Mouse (Mus musculus) midbrain, embryonic 16.5 days (tissue): ENCODE measurements around the gene Stam. TPM values are rescaled to one million over a fixed set of nuclear protein-coding genes. Genes with fewer than 3 reads are reported as not detected.

Source experiments
- ATAC-seq: fragments of 200-750 bp; cut with Nextera tagmentation; 2 replicates; pipeline ENCODE4 v1.8.0; 2017; ENCODE audit warnings: moderate TSS enrichment
- H3K27ac ChIP-seq: fragments of 300-500 bp; sonication (generic); 2 replicates; pipeline ENCODE4 v1.5.1; 2014; ENCODE audit warnings: mild to moderate bottlenecking, low read length, mixed read lengths
- H3K27me3 ChIP-seq: fragments of 300-500 bp; sonication (generic); 2 replicates; pipeline ENCODE4 v1.6.1; 2014; ENCODE audit warnings: low read depth, low read length, mixed read lengths; ENCODE audit not compliant: control insufficient read depth, insufficient read depth
- H3K36me3 ChIP-seq: fragments of 300-500 bp; sonication (generic); 2 replicates; pipeline ENCODE4 v1.6.1; 2014; ENCODE audit warnings: mild to moderate bottlenecking, low read length, moderate library complexity, mixed read lengths; ENCODE audit not compliant: control insufficient read depth, insufficient read depth
- H3K4me1 ChIP-seq: fragments of 300-500 bp; sonication (generic); 2 replicates; pipeline ENCODE4 v1.6.1; 2014; ENCODE audit warnings: mild to moderate bottlenecking, low read length, mixed read lengths; ENCODE audit not compliant: control insufficient read depth, insufficient read depth
- H3K4me2 ChIP-seq: fragments of 300-500 bp; sonication (generic); 2 replicates; pipeline ENCODE4 v1.6.1; 2014; ENCODE audit warnings: mild to moderate bottlenecking, low read length, mixed read lengths
- H3K4me3 ChIP-seq: fragments of 300-500 bp; sonication (generic); 2 replicates; pipeline ENCODE4 v1.5.1; 2014; ENCODE audit warnings: low read depth, mild to moderate bottlenecking, low read length, moderate library complexity, mixed read lengths
- H3K9ac ChIP-seq: fragments of 300-500 bp; sonication (generic); 2 replicates; pipeline ENCODE4 v1.6.1; 2014; ENCODE audit warnings: low read depth, low read length, mixed read lengths
- H3K9me3 ChIP-seq: fragments of 300-500 bp; sonication (generic); replicated peaks from 2 replicates; pipeline ENCODE4 v1.6.1; 2014; ENCODE audit warnings: mild to moderate bottlenecking, low read length, mixed read lengths; ENCODE audit not compliant: control insufficient read depth, poor library complexity, severe bottlenecking
- WGBS: fragments of 180-500 bp; shearing (Covaris S2); extraction: QIAGEN DNeasy Blood & Tissue Kit; methylation state at CpG from one replicate; pipeline ENCODE4 v1.1.7; 2014; 5-methylcytosine and 5-hydroxymethylcytosine counted together
- polyA plus RNA-seq: library from polyadenylated mRNA; unstranded; fragments of >200 nt; fragmentation: Nextera tagmentation; extraction: Ambion mirVana; gene quantifications from 2 replicates; pipeline ENCODE4 v1.2.1, GENCODE M21; 2015

Stam gene
- 141 and 147 TPM in 2 replicates for polyA plus RNA-seq

DNA sequence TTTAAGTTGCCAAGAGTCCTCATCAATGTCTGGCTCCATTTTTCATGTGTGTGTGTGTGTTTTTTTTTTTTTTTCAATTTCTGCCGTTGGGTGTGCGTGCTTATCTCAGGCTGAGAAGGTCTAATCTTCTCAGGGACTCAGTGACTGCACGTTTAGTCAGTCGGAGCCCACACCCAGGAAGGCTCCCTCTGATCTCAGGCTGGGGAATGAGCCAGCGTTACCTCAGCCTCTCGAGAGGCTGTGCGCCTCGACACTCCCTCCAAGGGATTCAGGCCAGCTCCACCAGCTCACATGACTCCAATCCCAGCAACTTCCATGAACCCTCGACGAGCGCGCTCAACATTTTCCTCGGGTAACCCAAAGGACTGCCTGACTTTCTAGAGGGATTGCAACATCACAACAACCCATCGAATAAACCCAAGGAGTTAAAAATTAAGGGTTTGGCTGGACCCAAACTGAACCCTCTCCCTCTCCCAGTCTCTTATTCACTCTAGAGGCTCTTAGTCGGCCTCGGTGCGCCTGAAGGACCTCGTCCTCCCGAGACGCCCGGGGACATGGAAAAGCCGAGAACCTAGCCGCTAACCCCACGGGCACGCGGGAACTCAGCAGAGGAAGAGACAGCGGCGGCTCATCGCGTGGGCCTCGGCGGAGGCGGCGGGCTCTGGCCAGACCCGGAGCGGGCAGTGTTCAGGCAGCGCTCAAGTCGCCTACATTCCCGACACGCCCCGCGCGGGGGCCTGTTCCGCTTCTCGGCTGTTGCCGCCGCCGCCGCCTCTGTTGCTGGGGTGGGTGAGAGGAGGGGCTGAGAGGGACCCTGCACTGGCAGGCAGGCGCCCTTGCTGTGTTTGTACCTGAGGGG lies at the start of gene Stam:
Stam (plus strand) TSS at position 737 of the 859 bp plus-strand sequence.
- Histone ChIP-seq H3K4me2 (peak within 1 kb of the TSS; percentile 60), H3K4me1 (peaks cover 22% of the 10 kb centered on the region), H3K4me3 (peak within 1 kb of the TSS; percentile 92), H3K36me3 (no peaks in the 10 kb centered on the region), H3K27me3 (no peaks in the 10 kb centered on the region), H3K9ac (peak within 1 kb of the TSS; percentile 94), H3K27ac (peak within 1 kb of the TSS; percentile 97), H3K9me3 (no peaks in the 10 kb centered on the region)
- WGBS, result 1% methylated on average over 49 of the region's 50 CpGs
- peak; percentile 98 for ATAC-seq

DNA sequence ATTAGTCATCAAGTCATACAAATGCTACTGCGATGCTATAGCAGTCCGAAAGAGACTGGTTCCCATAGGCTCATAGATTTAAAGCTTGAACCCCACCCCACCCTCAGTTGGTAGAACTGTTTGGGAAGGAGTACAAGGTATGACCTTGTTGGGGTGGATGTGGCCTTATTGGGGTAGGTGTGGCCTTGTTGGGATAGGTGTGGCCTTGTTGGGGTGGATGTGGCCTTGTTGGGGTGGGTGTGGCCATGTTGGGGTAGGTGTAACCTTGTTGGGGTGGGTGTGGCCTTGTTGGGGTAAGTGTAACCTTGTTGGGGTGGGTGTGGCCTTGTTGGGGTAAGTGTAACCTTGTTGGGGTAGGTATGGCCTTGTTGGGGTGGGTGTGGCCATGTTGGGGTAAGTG lies 32.6 kb upstream of the Stam start:
- Histone ChIP-seq H3K4me3 (no peak overlapping the region), H3K36me3 (peaks cover 7% of the 10 kb centered on the region; the same call in 1 of the 2 replicates), H3K27ac (no peak overlapping the region), H3K27me3 (no peaks in the 10 kb centered on the region), H3K9me3 (no peaks in the 10 kb centered on the region), H3K4me2 (no peak overlapping the region), H3K9ac (no peak overlapping the region), H3K4me1 (no peaks in the 10 kb centered on the region)
- no peak for ATAC-seq
- WGBS, result 95% methylated on average over 2 of the region's 2 CpGs

- H3K36me3 ChIP-seq, result peaks cover 7% of the 10 kb centered on the region; the same call in 1 of the 2 replicates
- H3K9me3 ChIP-seq, result no peaks in the 10 kb centered on the region
- H3K4me1 ChIP-seq, result no peaks in the 10 kb centered on the region
- 83% methylated on average over 3 of the region's 3 CpGs for WGBS
- H3K4me3 ChIP-seq, result no peak overlapping the region
- no peak for ATAC-seq
- H3K27me3 ChIP-seq, result no peaks in the 10 kb centered on the region
- H3K9ac ChIP-seq, result no peak overlapping the region
- no peak overlapping the region for H3K4me2 ChIP-seq
- H3K27ac ChIP-seq, result no peak overlapping the region
Measured at GRCm38 (mm10) chr2:14043011-14043410, 30.9 kb upstream of the Stam start.

DNA sequence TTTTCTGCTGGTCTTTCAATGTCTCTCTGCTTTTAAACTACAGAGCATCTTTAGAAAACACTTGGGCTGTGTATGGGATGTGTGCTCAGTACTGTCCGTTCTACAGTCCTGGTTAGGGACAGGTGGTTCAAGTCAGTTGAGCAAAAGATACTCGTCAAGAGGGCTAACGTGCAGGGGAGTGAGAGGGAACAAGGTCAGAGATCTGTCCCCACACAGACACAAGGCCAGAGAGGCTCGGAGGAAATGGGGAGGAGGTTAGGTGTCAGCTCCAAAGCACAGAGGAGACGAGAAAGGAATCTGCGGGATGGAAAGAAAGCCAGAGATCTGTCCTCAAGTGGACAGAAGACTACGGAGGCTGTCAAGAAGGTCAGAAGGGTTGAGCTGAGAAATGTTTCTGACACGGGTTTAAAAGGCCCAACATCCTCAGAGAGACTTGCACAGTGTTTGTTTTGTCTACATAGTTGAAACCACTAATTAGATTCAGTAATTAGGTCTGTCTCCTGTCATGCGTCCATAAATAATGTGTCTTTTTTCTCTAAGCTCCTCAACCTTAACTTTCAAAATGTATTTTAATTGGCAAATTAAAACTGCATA lies 30.2 kb upstream of the Stam start:
- H3K4me3 ChIP-seq, result no peak overlapping the region
- peaks cover 7% of the 10 kb centered on the region; the same call in 1 of the 2 replicates for H3K36me3 ChIP-seq
- WGBS, result 67% methylated on average over 9 of the region's 9 CpGs
- no peak overlapping the region for H3K27ac ChIP-seq
- no peak for ATAC-seq
- H3K4me1 ChIP-seq, result peaks cover 2% of the 10 kb centered on the region; the same call in 1 of the 2 replicates
- no peaks in the 10 kb centered on the region for H3K27me3 ChIP-seq
- H3K9ac ChIP-seq, result no peak overlapping the region
- H3K4me2 ChIP-seq, result no peak overlapping the region
- H3K9me3 ChIP-seq, result no peaks in the 10 kb centered on the region

DNA sequence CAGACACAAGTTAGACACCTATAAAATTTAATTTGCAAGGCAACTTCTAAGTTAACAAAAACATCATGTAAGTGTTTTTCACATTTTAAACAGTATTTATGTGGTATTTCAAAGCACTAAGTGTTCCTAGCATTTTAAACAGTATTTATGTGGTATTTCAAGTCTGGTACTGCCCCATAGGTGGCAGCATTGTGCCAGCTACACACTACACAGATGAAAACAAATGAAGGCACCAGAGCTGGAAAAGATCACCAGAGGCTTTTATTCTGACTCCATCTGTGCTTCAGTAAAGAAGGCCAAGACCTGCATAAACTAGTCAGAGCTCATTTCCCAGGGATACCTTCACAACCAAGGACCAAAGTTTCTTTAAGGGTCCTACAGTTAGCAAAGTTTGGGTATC lies 25.5 kb upstream of the Stam start:
- Histone ChIP-seq H3K4me2 (no peak overlapping the region), H3K4me3 (no peak overlapping the region), H3K9me3 (no peaks in the 10 kb centered on the region), H3K9ac (no peak overlapping the region), H3K36me3 (no peaks in the 10 kb centered on the region), H3K4me1 (peaks cover 5% of the 10 kb centered on the region; the same call in 1 of the 2 replicates), H3K27me3 (no peaks in the 10 kb centered on the region), H3K27ac (no peak overlapping the region)
- peak; percentile 80; the same call in 1 of the 2 replicates for ATAC-seq

GRCm38 (mm10) chr2:14048808-14049207 lies 25.1 kb upstream of the Stam start:
- WGBS, result 78% methylated on average over 5 of the region's 5 CpGs
- H3K9ac ChIP-seq, result no peak overlapping the region
- ATAC-seq, result no peak
- no peaks in the 10 kb centered on the region for H3K36me3 ChIP-seq
- H3K27ac ChIP-seq, result no peak overlapping the region
- H3K4me2 ChIP-seq, result no peak overlapping the region
- no peaks in the 10 kb centered on the region for H3K27me3 ChIP-seq
- no peaks in the 10 kb centered on the region for H3K9me3 ChIP-seq
- no peak overlapping the region for H3K4me3 ChIP-seq
- H3K4me1 ChIP-seq, result peaks cover 9% of the 10 kb centered on the region

DNA sequence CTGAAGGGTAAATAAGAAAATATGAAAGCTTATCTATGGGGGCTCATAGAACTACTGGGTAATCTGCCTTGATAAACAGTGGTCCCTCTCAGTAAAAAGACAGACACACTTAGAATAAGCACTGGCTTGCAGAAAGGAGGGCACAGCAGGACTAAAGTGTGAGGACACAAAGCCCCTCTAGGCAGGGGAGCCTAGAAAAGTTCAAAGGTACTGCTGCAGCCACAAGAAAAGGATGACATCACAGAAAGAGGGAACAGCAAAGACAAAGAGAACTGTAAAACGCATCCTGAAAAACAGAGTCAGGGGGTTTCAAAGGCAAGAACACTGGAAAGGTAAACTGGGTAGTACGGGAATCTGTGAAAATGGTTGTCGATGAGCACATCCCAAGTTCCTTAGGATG lies 20.3 kb upstream of the Stam start:
- no peak for ATAC-seq
- no peak overlapping the region; the same call in 1 of the 2 replicates for H3K4me3 ChIP-seq
- peaks cover 17% of the 10 kb centered on the region for H3K4me1 ChIP-seq
- H3K9me3 ChIP-seq, result no peaks in the 10 kb centered on the region
- H3K4me2 ChIP-seq, result peak overlapping the region; percentile 63; the same call in 1 of the 2 replicates
- no peaks in the 10 kb centered on the region for H3K27me3 ChIP-seq
- H3K27ac ChIP-seq, result no peak overlapping the region
- WGBS, result 53% methylated on average over 3 of the region's 3 CpGs
- no peak overlapping the region for H3K9ac ChIP-seq
- no peaks in the 10 kb centered on the region for H3K36me3 ChIP-seq

DNA sequence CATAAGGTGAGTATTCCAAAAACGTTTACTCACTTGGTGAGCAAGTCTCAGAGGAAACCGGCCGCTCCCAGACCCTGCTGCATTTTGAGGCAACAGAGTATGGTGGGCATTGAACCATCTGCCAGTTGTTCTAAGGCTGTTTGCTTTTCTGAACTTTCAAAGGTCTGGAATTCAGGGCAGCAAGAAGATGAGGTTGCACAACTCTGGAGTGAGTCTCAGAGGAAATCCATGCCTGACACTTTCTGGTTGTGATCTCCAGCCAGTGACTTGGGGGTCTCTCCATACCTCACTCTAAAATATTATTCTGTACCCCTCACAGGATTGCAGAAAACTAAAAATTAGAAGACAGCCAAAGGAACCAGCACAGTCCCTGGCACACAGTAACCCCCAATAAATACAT lies 19.7 kb upstream of the Stam start:
- no peaks in the 10 kb centered on the region for H3K27me3 ChIP-seq
- 47% methylated on average over 3 of the region's 3 CpGs for whole genome bisulfite sequencing
- H3K9me3 ChIP-seq, result no peaks in the 10 kb centered on the region
- peak overlapping the region; percentile 63 for H3K4me2 ChIP-seq
- ATAC-seq, result no peak
- H3K27ac ChIP-seq, result no peak overlapping the region
- H3K36me3 ChIP-seq, result no peaks in the 10 kb centered on the region
- H3K9ac ChIP-seq, result no peak overlapping the region
- H3K4me3 ChIP-seq, result no peak overlapping the region; the same call in none of the 2 replicates
- H3K4me1 ChIP-seq, result peaks cover 15% of the 10 kb centered on the region

GRCm38 (mm10) chr2:14054716-14055115 lies 19.2 kb upstream of the Stam start:
- peak; percentile 40 for ATAC-seq
- Histone ChIP-seq H3K9ac (peak overlapping the region; percentile 90), H3K27me3 (no peaks in the 10 kb centered on the region), H3K4me1 (peaks cover 15% of the 10 kb centered on the region), H3K4me2 (peak overlapping the region; percentile 63), H3K27ac (peak overlapping the region; percentile 93), H3K36me3 (no peaks in the 10 kb centered on the region), H3K9me3 (no peaks in the 10 kb centered on the region), H3K4me3 (peak overlapping the region; percentile 58)
- WGBS, result 3% methylated on average over 6 of the region's 6 CpGs
